Mouse (Mus musculus) thymus, postnatal 14 days (tissue): ENCODE measurements at regions not wholly inside any gene's neighbourhood (a gene's known extent, or its start where the extent isn't known, plus 50 kb on each side); places are given as distances from the start of the nearest gene placed in this dataset.

Experiments
- DNase-seq: peaks from one replicate; pipeline ENCODE4 v3.0.0; 2021

DNA sequence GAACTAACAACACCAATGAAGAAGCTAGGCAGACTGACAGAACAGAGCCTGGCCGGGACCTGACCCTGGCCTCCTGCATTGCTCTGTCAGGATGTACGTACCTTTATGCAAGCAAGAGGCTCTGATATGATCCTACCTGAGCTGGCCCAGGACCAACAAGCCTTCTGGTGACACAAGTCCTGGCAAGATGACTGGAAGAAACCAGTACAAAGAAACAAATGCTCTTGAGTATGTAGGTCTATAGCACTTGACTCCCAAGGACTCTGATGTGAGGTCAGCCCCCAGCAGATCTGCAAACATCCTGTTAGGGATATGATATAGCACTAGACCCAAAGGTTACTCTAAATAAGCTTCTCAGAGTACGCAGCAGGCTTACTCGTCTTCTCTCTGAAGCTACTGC lies 144.7 kb upstream of the Dyrk2 start:
- DNase-seq, result no peak

GRCm38 (mm10) chr10:119013758-119014157 lies 143.7 kb upstream of the Dyrk2 start:
- DNase-seq, result no peak

DNA sequence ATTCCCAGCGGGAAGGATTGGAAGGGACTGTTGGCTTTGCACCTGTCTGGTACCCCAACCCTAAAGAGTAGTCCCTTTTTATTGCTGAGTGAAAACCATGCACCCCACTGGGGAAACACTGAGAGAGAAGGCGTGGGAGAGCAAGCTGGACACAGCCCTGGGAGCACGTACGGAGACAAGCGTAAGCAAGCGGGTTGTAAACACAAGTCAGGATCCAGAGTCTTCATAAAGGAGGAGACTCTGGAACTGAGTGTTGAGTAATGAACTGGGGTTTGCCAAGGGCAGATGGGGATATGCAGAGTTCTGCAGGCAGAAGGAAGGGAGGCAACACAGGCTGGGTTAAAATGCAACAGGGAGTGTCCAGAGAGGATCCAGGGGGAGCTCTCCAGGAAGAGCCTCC lies 141.5 kb upstream of the Dyrk2 start:
- peak; percentile 43 for DNase-seq

DNA sequence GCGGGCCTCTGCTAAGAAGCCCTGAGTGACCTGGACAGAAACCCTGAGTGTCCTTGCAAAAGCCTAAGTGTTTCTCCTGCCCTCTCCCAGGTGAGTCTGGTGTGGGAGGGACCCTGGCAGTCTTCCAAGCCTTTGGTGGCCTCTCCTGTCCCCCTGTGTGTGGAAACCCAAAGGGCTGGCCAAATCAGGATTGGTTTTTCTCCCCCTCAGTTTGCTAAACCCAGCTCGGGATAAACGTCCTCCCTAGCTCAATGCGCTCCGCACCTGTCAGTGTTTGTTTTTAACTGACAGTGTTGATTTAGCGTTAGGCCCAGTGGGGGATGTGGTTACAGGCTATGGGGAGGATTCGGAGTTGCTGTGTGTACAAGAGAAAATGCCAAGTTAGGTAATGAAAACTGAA lies 140.9 kb upstream of the Dyrk2 start:
- DNase-seq, result peak; percentile 85

GRCm38 (mm10) chr10:119006866-119007575 lies 137.0 kb upstream of the Dyrk2 start:
- no peak for DNase-seq

DNA sequence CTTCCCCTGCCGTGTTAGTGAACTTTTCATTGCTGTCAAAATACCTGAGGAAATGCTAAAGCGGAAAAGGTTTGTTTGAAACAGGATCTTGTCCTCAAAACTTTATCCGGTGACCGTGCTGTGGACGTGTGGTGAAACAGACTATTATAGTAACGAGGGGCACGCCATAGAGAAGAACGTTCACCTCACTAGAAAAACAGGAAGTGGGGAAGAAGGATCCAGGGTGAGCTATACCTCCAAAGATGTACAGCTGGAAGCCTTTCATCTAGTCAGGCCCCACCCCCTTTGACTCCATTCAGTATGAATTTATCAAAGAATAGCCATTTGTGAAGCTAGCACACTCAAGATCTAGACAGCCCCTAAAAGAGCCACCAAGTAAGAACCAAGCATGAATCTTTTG lies 135.5 kb upstream of the Dyrk2 start:
- DNase-seq, result peak; percentile 73

- DNase-seq, result no peak
Observed at GRCm38 (mm10) chr10:119004426-119004825, 134.4 kb upstream of the Dyrk2 start.

DNA sequence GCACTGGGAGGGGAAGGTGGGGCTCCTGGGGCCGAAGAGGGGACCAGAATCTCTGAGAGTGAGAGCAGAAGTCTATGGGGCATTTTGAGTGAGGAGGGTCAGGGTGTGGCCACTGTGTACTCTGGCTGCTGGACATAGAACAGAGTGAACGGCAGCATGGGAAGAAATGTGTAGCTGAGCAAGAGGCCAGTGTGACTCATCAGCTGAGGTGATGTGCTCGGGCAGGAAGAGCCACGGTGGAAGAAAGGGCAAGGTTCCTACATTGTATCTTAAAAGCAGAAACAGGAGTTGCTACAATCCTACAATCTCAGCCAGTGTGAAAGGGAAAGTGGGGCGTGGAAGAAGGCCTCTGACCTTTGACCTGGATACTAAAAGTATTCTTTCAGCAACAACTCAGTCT lies 133.8 kb upstream of the Dyrk2 start:
- DNase-seq, result no peak

- DNase-seq, result peak; percentile 65
Observed at GRCm38 (mm10) chr10:119003042-119003441, 133.0 kb upstream of the Dyrk2 start.

- peak; percentile 68 for DNase-seq
Observed at GRCm38 (mm10) chr10:119001895-119002294, 131.9 kb upstream of the Dyrk2 start.

GRCm38 (mm10) chr10:119001000-119001780 lies 131.2 kb upstream of the Dyrk2 start:
- DNase-seq, result peak; percentile 29

GRCm38 (mm10) chr10:118998966-118999365 lies 129.0 kb upstream of the Dyrk2 start:
- no peak for DNase-seq

GRCm38 (mm10) chr10:118997034-118997433 lies 127.0 kb upstream of the Dyrk2 start:
- DNase-seq, result peak; percentile 34

GRCm38 (mm10) chr10:118993819-118994574 lies 124.0 kb upstream of the Dyrk2 start:
- no peak for DNase-seq

- DNase-seq, result no peak
Observed at GRCm38 (mm10) chr10:118991213-118991612, 121.2 kb upstream of the Dyrk2 start.

DNA sequence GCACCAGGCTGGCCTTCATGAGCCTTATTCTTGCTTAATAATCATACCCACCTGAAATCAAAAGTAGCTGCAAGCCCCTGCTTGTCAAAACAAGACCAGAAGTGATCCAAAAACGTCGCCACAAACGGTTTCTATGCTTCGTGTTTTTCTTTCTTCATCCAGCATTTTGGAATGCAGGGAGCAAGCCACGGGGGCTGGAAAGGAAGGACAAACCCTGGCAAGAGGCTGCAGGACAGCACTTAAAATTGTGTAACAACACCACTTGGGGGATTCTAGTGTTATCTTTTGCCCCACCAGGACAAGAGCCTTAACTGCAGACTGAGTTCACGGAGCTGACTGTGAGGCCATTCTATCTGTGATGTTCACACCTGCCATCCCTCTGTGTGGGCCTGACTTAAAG lies 120.5 kb upstream of the Dyrk2 start:
- no peak for DNase-seq

GRCm38 (mm10) chr10:118989812-118990211 lies 119.8 kb upstream of the Dyrk2 start:
- DNase-seq, result no peak

DNA sequence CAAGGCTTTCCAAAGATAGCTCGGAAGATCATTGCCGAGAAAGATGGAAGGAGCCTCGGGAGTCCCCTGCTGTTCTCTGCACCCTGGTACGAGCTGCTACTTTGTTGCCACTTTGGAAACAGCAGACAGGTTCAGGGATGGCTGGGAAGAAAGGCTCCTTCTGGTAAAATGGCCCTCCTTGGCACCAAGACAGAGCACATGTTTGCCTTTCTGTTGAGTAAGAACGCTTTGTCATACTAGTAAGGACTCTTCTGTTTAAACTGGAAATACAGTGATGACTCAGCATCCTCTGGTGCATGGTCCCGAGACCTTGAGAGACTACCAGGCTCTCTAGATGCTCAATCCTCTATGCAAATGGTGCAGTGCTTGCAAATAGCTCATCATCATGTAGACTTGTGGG lies 118.2 kb upstream of the Dyrk2 start:
- no peak for DNase-seq

- no peak for DNase-seq
Observed at GRCm38 (mm10) chr10:118984580-118984979, 114.6 kb upstream of the Dyrk2 start.

- no peak for DNase-seq
Observed at GRCm38 (mm10) chr10:118981446-118981845, 111.4 kb upstream of the Dyrk2 start.

DNA sequence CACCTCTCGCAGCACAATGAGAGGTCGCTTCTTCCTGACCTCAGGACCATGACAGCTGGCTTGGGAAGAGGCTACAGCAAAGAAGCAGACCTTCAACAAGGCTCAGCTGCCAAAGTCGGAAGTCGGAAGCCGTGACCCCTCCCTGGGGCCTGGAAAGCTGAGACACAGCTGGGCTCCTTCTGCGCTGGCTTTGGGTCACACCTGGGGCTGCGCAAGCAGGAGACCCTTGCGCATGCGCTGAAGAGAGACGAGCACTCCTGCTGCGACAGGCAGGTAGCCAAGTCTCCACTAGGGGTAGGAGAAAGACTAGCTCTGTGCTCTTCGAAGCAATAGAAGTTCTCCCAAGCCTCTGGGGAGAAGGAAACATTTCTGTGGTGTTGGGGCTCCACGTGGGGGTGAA lies 109.3 kb upstream of the Dyrk2 start:
- peak; percentile 84 for DNase-seq

GRCm38 (mm10) chr10:118978181-118978743 lies 108.3 kb upstream of the Dyrk2 start:
- DNase-seq, result peak; percentile 78

DNA sequence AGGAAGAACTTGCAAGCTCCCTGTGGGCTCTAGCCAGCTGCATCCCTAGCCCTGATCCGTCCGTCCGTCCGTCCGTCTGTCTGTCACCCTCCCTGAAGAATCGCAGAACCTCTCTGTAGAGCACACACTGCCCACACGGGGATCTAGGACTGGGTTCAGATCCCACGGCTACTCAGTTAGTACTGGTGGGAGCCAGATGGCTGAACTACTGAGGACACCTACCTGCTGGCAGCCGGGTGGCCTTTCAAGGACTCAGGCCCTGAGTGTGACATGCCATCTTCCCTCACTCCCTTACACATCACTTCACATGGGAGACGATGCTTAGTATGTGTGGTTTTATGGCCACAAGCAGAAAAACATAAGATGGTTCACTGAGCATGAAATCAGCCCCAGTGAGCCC lies 106.4 kb upstream of the Dyrk2 start:
- DNase-seq, result no peak
